Mouse (Mus musculus) myocyte (in vitro differentiated cells): ENCODE data around the gene Gm20388. TPM values are rescaled to one million over a fixed set of nuclear protein-coding genes. Genes with fewer than 3 reads are reported as not detected.

Source experiments
- H3K27me3 ChIP-seq: one replicate; pipeline ENCODE4 v1.6.1; 2011; ENCODE audit not compliant: control insufficient read depth, insufficient read depth, insufficient read length
- H3K36me3 ChIP-seq: one replicate; pipeline ENCODE4 v1.6.1; 2011; ENCODE audit not compliant: control insufficient read depth, insufficient read depth
- H3K4me2 ChIP-seq: one replicate; pipeline ENCODE4 v1.6.1; 2011; ENCODE audit warnings: low read depth, control low read depth
- H3K4me3 ChIP-seq: one replicate; pipeline ENCODE4 v1.5.1; 2011; ENCODE audit warnings: mild to moderate bottlenecking, control low read depth, moderate library complexity
- H3K79me2 ChIP-seq: one replicate; pipeline ENCODE4 v1.6.1; 2011; ENCODE audit not compliant: control insufficient read depth, insufficient read depth
- H3ac ChIP-seq: one replicate; pipeline ENCODE4 v1.6.1; 2011; ENCODE audit not compliant: control insufficient read depth, insufficient read length
- CEBPB ChIP-seq: IDR thresholded peaks from 2 replicates; pipeline ENCODE4 v1.6.1; 2011; ENCODE audit warnings: mild to moderate bottlenecking, moderate library complexity; ENCODE audit not compliant: poor library complexity, insufficient read depth, severe bottlenecking
- E2F4 ChIP-seq: IDR thresholded peaks from one replicate; pipeline ENCODE4 v1.6.1; 2011; ENCODE audit warnings: mild to moderate bottlenecking, control low read depth, moderate library complexity; ENCODE audit not compliant: insufficient read depth
- MAX ChIP-seq: IDR thresholded peaks from one replicate; pipeline ENCODE4 v1.6.1; 2011; ENCODE audit warnings: low read depth, mild to moderate bottlenecking, control low read depth
- MYOD1 ChIP-seq, 3 experiments: IDR thresholded peaks; one replicate each; pipeline ENCODE4 v1.6.1; 2011; ENCODE audit warnings: control low read depth in 2 of 3, low read depth in 2 of 3, mild to moderate bottlenecking in 2 of 3, moderate library complexity in 1 of 3; ENCODE audit not compliant: insufficient read length in 2 of 3, control insufficient read depth in 1 of 3
- MYOG ChIP-seq, 3 experiments: IDR thresholded peaks; one replicate each; pipeline ENCODE4 v1.6.1; 2011; ENCODE audit warnings: control low read depth in 2 of 3, low read depth in 2 of 3, mild to moderate bottlenecking in 2 of 3; ENCODE audit not compliant: insufficient read length in 2 of 3, control insufficient read depth in 1 of 3, insufficient read depth in 1 of 3
- POLR2A ChIP-seq: IDR thresholded peaks from one replicate; pipeline ENCODE4 v1.6.1; 2011; ENCODE audit warnings: low read depth, mild to moderate bottlenecking, control low read depth, moderate library complexity; ENCODE audit not compliant: insufficient read length
- POLR2AphosphoS2 ChIP-seq: IDR thresholded peaks from one replicate; pipeline ENCODE4 v1.6.1; 2011; ENCODE audit warnings: low read depth, control low read depth; ENCODE audit not compliant: insufficient read length
- REST ChIP-seq: IDR thresholded peaks from one replicate; pipeline ENCODE4 v1.6.1; 2011; ENCODE audit warnings: mild to moderate bottlenecking, control low read depth, moderate library complexity; ENCODE audit not compliant: insufficient read depth, insufficient read length
- SRF ChIP-seq: IDR thresholded peaks from one replicate; pipeline ENCODE4 v1.6.1; 2011; ENCODE audit warnings: low read depth; ENCODE audit not compliant: control insufficient read depth, insufficient read length
- TCF12 ChIP-seq: IDR thresholded peaks from one replicate; pipeline ENCODE4 v1.6.1; 2011; ENCODE audit warnings: mild to moderate bottlenecking, control low read depth; ENCODE audit not compliant: poor library complexity, insufficient read depth, severe bottlenecking
- TCF3 ChIP-seq: IDR thresholded peaks from one replicate; pipeline ENCODE4 v1.6.1; 2011; ENCODE audit warnings: low read depth, control low read depth; ENCODE audit not compliant: insufficient read length
- USF1 ChIP-seq: IDR thresholded peaks from one replicate; pipeline ENCODE4 v1.6.1; 2011; ENCODE audit warnings: low read depth, mild to moderate bottlenecking, control low read depth, moderate library complexity
- polyA plus RNA-seq: library from polyadenylated mRNA; unstranded; fragments of >200 nt; fragmentation: generic; extraction: Trizol; gene quantifications from one replicate; pipeline ENCODE4 v1.2.1, GENCODE M21; 2012; ENCODE audit warnings: missing spikeins

Gene Gm20388
- polyA plus RNA-seq, 1 experiment = 15.3 TPM

GRCm38 (mm10) chr8:124283644-124284332, 4373.1 kb downstream of the Gm20388 start:
- TF ChIP-seq POLR2A = peak; percentile 48
- TF ChIP-seq POLR2AphosphoS2 = peak; percentile 4
- no peak for TF ChIP-seq E2F4
- TF ChIP-seq MYOG (IDR thresholded peaks at IDR 0.05; ENCODE audit: control insufficient read depth in 1 of 3, insufficient read depth in 1 of 3, insufficient read length in 2 of 3, low read depth in 2 of 3) = no peak
- TF ChIP-seq CEBPB = peak; percentile 99
- peaks cover 37% of the 10 kb centered on the region for H3K79me2 ChIP-seq
- H3K4me3 ChIP-seq = no peak overlapping the region
- H3K27me3 ChIP-seq = no peaks in the 10 kb centered on the region
- peak overlapping the region; percentile 45 for H3K4me2 ChIP-seq
- H3ac ChIP-seq = no peak overlapping the region
- no peaks in the 10 kb centered on the region for H3K36me3 ChIP-seq

DNA sequence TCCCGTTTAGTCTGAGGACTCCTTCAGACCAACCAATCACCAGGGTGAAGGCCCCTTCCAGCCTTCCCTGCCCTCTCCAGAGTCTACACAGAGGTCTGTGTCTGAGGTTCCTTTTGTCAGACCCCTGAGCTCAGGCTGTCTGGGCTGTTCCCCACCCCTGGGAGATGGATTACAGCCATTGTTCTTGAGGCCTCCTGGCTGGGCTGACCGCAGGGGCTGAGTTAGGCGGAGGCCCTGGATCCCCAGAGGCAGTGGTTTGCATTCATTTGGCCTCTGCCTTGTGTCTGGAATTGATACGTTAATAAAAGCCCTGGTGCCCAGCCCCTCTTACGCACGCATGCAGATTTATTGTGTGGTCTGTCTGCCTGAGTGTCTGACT, 4373.7 kb downstream of the Gm20388 start:
- Histone ChIP-seq H3K27me3 (no peaks in the 10 kb centered on the region), H3K4me2 (peak overlapping the region; percentile 66), H3K36me3 (no peaks in the 10 kb centered on the region), H3K79me2 (peaks cover 37% of the 10 kb centered on the region), H3ac (no peak overlapping the region), H3K4me3 (no peak overlapping the region)
- TF ChIP-seq MYOG (IDR thresholded peaks at IDR 0.05; ENCODE audit: control insufficient read depth in 1 of 3, insufficient read depth in 1 of 3, insufficient read length in 2 of 3, low read depth in 2 of 3) (peak in 1 of 3 experiments; percentile 61), MYOD1 (IDR thresholded peaks at IDR 0.05; ENCODE audit: control insufficient read depth in 1 of 3, insufficient read length in 2 of 3, low read depth in 2 of 3) (no peak)

DNA sequence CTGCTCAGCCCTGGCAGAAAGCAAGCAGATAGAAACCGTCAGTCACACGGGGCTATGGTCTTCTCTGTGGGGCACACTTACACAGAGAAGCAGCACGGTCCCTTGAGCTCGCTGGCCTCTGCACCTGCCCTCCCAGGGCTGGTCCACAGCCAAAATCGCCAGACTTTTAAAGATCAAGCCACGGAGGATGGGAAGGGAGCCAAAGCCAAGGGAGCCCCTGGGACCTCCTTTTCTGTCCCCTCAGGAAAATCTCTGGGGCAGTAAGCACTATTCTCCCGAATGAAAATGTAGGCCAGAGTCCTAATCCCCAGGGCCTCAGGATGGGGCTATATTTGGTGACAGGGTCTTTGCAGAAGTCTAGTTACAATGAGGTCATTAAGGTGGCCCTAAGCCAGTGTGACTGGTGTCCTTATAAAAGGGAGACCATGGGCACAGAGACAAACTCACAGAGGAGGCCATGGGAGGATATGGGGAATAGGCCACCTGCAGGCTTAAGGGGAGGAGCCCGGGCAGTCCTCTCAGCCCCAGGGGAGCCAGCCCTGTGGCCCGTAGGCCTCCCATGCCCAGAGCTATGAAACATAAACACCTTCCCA, 4374.4 kb downstream of the Gm20388 start:
- Histone ChIP-seq H3K79me2 (peaks cover 36% of the 10 kb centered on the region), H3K4me3 (no peak overlapping the region), H3K36me3 (no peaks in the 10 kb centered on the region), H3ac (no peak overlapping the region), H3K27me3 (no peaks in the 10 kb centered on the region), H3K4me2 (peak overlapping the region; percentile 66)
- no peak for TF ChIP-seq TCF12
- TF ChIP-seq CEBPB = no peak
- TF ChIP-seq REST = no peak
- no peak for TF ChIP-seq MAX
- no peak for TF ChIP-seq POLR2A
- TF ChIP-seq SRF = no peak
- peak in 2 of 3 experiments; percentile 65 to 77 for TF ChIP-seq MYOD1 (IDR thresholded peaks at IDR 0.05; ENCODE audit: control insufficient read depth in 1 of 3, insufficient read length in 2 of 3, low read depth in 2 of 3)
- TF ChIP-seq POLR2AphosphoS2 = no peak
- peak in 2 of 3 experiments; percentile 34 to 55 for TF ChIP-seq MYOG (IDR thresholded peaks at IDR 0.05; ENCODE audit: control insufficient read depth in 1 of 3, insufficient read depth in 1 of 3, insufficient read length in 2 of 3, low read depth in 2 of 3)
- no peak for TF ChIP-seq E2F4
- no peak for TF ChIP-seq TCF3
- TF ChIP-seq USF1 = no peak

DNA sequence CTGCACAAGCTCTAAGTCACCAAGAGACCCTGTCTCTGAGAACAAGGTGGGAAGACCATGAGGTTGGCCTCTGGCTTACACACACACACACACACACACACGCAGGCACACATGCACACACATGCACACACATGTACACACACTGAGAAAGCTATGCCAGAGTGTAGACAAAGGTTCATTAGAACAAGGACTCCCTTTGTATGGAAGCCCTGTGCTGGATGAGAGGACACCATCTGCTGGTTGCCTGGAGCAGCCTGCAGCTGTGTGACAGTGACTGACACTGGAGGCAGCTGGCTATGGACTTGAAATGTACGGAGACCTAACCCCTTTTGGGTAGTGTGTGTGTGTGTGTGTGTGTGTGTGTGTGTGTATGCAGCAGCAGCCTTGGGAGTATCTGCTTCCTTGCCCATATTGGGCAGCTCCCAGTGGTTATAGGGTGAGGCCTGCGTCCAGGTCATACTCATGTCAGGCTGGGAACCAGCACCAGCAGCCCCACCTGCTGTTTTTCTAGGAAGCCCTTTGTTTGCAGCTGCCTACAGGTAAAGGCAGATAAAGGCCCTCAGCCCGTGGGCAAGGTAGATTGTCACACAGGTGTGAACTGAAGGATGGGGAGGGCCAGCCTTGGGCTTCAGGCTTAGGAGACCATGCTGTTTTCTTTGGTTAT, 4376.0 kb downstream of the Gm20388 start:
- Histone ChIP-seq H3K4me2 (no peak overlapping the region), H3K4me3 (no peak overlapping the region), H3K79me2 (peaks cover 27% of the 10 kb centered on the region), H3K27me3 (no peaks in the 10 kb centered on the region), H3K36me3 (no peaks in the 10 kb centered on the region), H3ac (no peak overlapping the region)
- TF ChIP-seq TCF3 = peak; percentile 70
- no peak for TF ChIP-seq POLR2AphosphoS2
- peak in 2 of 3 experiments; percentile 70 to 87 for TF ChIP-seq MYOG (IDR thresholded peaks at IDR 0.05; ENCODE audit: control insufficient read depth in 1 of 3, insufficient read depth in 1 of 3, insufficient read length in 2 of 3, low read depth in 2 of 3)
- TF ChIP-seq CEBPB = no peak
- peak; percentile 93 for TF ChIP-seq SRF
- TF ChIP-seq REST = no peak
- peak; percentile 71 to 97 (median 93) for TF ChIP-seq MYOD1 (IDR thresholded peaks at IDR 0.05; ENCODE audit: control insufficient read depth in 1 of 3, insufficient read length in 2 of 3, low read depth in 2 of 3)
- no peak for TF ChIP-seq MAX

GRCm38 (mm10) chr8:124288215-124288864, 4377.7 kb downstream of the Gm20388 start:
- H3K27me3 ChIP-seq = no peaks in the 10 kb centered on the region
- H3K79me2 ChIP-seq = peaks cover 11% of the 10 kb centered on the region
- H3K4me3 ChIP-seq = no peak overlapping the region
- no peaks in the 10 kb centered on the region for H3K36me3 ChIP-seq
- peak; percentile 48 for TF ChIP-seq TCF12
- TF ChIP-seq TCF3 = peak; percentile 27
- TF ChIP-seq MYOD1 (IDR thresholded peaks at IDR 0.05; ENCODE audit: control insufficient read depth in 1 of 3, insufficient read length in 2 of 3, low read depth in 2 of 3) = peak; percentile 80 to 95 (median 86)
- TF ChIP-seq USF1 = no peak
- no peak for TF ChIP-seq SRF
- no peak for TF ChIP-seq POLR2A
- peak in 1 of 3 experiments; percentile 17 for TF ChIP-seq MYOG (IDR thresholded peaks at IDR 0.05; ENCODE audit: control insufficient read depth in 1 of 3, insufficient read depth in 1 of 3, insufficient read length in 2 of 3, low read depth in 2 of 3)
- TF ChIP-seq MAX = no peak
- no peak for TF ChIP-seq REST
- no peak overlapping the region for H3K4me2 ChIP-seq
- H3ac ChIP-seq = no peak overlapping the region
